Mouse (Mus musculus): ENCODE results near the gene Hist1h1c. TPM values are rescaled to one million over a fixed set of nuclear protein-coding genes. Genes with fewer than 3 reads are reported as not detected.
"Not testable (repeated sequence)": the region's sequence is repeated elsewhere in the genome, so short reads cannot be mapped to it uniquely, and the experiment has no call there.

The Hist1h1c gene
- total RNA-seq, 2 experiments from 2014 or later: 59.1 to 68.1 TPM

DNA sequence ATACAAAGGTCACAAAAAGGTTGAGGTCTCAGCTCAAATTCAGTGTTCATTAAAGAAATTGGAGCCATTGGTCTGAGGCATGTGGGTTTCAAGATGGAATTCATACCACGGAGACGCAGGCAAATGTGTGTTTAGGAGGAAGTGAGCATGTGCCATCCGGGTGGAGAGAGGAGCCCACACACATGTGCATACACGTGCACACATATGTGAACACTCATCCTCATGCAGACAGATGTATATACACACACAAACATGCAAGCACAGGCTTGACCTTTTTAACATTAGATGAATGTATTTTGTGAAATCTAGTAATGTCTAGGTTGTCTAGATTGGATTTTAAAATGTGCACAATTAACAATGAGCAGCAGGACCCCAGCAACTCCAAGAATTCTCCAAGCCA is 36.4 kb upstream of the Hist1h1c start:
- Histone ChIP-seq H3K27ac (no peak overlapping the region), H3K4me3 (no peak overlapping the region)
- DNase-seq (ENCODE audit: low spot score in 2 of 2): no peak
- TF ChIP-seq CTCF (conservative IDR thresholded peaks at IDR 0.05): no peak

- not testable (repeated sequence) for DNase-seq (ENCODE audit: low spot score in 2 of 2); H3K4me3 ChIP-seq; H3K27ac ChIP-seq
These were observed 35.8 kb upstream of the Hist1h1c start for GRCm38 (mm10) chr13:23702801-23703200.

- no peak overlapping the region for H3K4me3 ChIP-seq
- no peak for DNase-seq (ENCODE audit: low spot score in 2 of 2)
- no peak overlapping the region for H3K27ac ChIP-seq
- TF ChIP-seq CTCF (conservative IDR thresholded peaks at IDR 0.05): no peak
These were observed 32.8 kb upstream of the Hist1h1c start for GRCm38 (mm10) chr13:23705751-23706356.

- Histone ChIP-seq H3K27ac (no peak overlapping the region), H3K4me3 (no peak overlapping the region)
- DNase-seq (ENCODE audit: low spot score in 2 of 2): no peak
- no peak for TF ChIP-seq CTCF (conservative IDR thresholded peaks at IDR 0.05)
These were observed 31.8 kb upstream of the Hist1h1c start for GRCm38 (mm10) chr13:23706771-23707170.

- Histone ChIP-seq H3K27ac (no peak overlapping the region), H3K4me3 (no peak overlapping the region)
- no peak for TF ChIP-seq CTCF (conservative IDR thresholded peaks at IDR 0.05)
- DNase-seq (ENCODE audit: low spot score in 2 of 2): no peak
These were observed 30.6 kb upstream of the Hist1h1c start for GRCm38 (mm10) chr13:23708041-23708440.

DNA sequence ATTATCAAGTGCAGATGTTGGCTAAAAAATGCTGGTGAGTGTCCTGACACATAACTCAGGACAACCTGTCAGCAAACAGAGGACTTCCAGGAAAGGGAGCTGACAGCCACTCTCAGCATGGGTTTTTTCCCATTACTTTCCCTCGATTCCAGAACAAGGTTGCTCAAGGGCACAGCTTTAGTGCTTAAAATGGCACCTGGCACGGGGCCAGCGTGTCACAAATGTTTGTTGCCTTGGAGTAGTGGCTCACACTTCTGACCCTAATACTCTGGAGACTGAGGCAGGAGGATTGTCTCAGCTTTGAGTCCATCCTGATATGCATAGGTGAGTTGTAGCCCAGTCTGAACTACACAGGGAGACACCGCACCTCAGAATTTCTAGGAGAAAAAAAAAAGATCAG is 30.0 kb upstream of the Hist1h1c start:
- TF ChIP-seq CTCF (conservative IDR thresholded peaks at IDR 0.05): no peak
- no peak overlapping the region for H3K4me3 ChIP-seq
- no peak for DNase-seq (ENCODE audit: low spot score in 2 of 2)
- H3K27ac ChIP-seq: no peak overlapping the region

GRCm38 (mm10) chr13:23709714-23710373 is 28.8 kb upstream of the Hist1h1c start:
- Histone ChIP-seq H3K4me3 (peak overlapping the region; percentile 61), H3K27ac (peak overlapping the region; percentile 77)
- TF ChIP-seq CTCF (conservative IDR thresholded peaks at IDR 0.05): no peak
- no peak for DNase-seq (ENCODE audit: low spot score in 2 of 2)

DNA sequence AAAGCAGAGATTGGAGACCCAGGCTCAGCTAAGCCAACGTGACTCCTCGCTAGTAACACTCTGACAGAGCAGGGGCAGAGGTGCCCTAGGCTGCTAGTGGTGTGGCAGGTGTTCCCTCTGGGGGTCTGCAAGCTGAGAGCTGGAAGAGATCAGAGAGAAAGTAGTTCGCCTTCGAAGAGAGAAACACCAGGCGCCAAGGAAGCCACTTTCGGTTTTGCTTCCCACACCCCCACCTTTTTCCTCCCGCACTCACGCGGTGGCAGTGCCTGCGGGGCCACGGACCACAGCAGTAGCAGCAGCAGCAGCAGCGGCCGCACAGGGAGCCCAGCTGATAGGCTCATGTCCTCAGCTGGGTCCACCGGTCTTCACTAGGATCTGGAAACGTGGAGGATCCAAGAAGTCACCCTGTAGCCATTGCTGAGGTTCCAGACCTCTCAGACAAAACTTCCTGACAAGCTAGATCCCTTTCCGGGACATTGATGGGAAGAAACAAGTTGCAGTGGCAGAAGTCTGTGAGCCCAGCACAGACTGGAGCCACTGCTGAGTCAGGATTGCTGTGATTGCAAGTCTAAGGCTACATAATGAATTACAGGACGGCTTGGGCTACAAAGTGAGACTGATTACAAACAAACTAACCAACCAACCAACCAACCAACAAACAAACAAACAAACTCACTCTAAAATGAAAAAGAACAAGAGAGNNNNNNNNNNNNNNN is 28.1 kb upstream of the Hist1h1c start, which contains the start of gene Hfe:
Gene Hfe, minus strand, starts transcription at position 481 of the 716 bp plus-strand sequence.
- peak within 1 kb of the TSS; percentile 77 for H3K27ac ChIP-seq

DNA sequence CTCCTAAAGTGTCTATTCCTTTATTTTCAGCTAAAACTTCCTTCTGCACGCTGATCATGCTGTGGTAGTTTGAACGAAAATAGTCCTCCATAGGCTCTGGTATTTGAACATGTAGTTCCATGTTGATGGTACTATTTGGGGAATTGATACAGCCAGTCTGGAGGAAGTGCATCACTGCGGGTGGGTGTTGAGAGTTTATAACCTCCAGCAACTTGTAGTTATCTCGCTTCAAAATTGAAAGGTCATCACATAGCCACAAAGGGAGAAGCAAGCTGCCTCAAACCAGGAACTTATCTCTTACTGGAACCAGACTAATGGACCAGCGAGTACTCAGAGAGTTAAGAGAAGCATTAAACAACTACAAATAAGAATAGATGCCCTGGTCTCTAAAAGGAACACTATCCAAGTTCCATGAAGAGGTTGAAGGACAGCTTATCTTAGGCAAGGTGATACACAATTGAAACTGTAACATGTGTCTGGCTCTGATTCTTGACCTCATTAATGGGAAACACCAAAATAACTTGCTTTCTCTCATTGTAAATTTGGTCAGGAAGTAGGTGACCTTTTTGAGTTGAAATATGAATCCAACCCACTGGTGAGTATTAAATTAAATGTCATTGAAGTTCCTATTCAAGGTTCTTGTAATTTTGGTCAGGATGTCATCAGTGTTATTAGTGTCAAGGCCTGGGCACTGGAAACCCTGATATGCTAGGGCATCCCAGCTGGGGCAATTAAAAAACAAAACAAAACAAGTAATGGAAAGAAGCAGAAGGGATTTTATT is 22.2 kb upstream of the Hist1h1c start:
- no peak for DNase-seq (ENCODE audit: low spot score in 2 of 2)
- Histone ChIP-seq H3K4me3 (no peak overlapping the region), H3K27ac (no peak overlapping the region)
- no peak for TF ChIP-seq CTCF (conservative IDR thresholded peaks at IDR 0.05)

More for the DNA sequence above, 28.1 kb upstream of the Hist1h1c start, which contains the start of gene Hfe:
- TF ChIP-seq CTCF (conservative IDR thresholded peaks at IDR 0.05): no peak
- no peak for DNase-seq (ENCODE audit: low spot score in 2 of 2)
- peak within 1 kb of the TSS; percentile 61 for H3K4me3 ChIP-seq

DNA sequence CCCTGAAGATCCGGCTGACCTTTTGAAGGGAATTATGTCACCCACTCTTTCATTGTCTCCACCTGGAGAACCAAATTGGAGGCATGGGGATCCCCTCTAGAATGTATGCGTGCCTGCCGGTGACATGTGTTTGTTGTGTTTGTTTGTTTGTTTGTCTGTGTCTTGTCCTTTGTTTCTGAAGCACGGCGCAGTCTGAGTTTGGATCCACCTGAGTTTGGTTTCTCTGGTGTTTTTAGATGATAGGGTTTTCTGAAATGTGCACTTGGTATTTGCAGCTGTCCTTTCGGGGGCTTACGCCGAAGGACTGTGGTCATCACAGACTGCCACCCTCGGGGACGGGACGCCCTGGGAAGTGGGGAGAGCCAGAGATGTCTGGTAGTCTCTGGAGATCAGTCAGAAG is 21.4 kb upstream of the Hist1h1c start:
- Histone ChIP-seq H3K4me3 (no peak overlapping the region), H3K27ac (no peak overlapping the region)
- no peak for DNase-seq (ENCODE audit: low spot score in 2 of 2)
- TF ChIP-seq CTCF (conservative IDR thresholded peaks at IDR 0.05): no peak

- DNase-seq (ENCODE audit: low spot score in 2 of 2); H3K4me3 ChIP-seq; H3K27ac ChIP-seq: not testable (repeated sequence)
These were observed 20.9 kb upstream of the Hist1h1c start for GRCm38 (mm10) chr13:23717593-23718245.

- no peak overlapping the region for H3K4me3 ChIP-seq
- no peak for TF ChIP-seq CTCF (conservative IDR thresholded peaks at IDR 0.05)
- no peak for DNase-seq (ENCODE audit: low spot score in 2 of 2)
- no peak overlapping the region for H3K27ac ChIP-seq
These were observed 14.4 kb upstream of the Hist1h1c start for GRCm38 (mm10) chr13:23724239-23724638.
